Mouse (Mus musculus) hindbrain, embryonic 11.5 days (tissue): ENCODE results near the gene Gltp. TPM values are rescaled to one million over a fixed set of nuclear protein-coding genes. Genes with fewer than 3 reads are reported as not detected.

Source experiments
- polyA plus RNA-seq: library from polyadenylated mRNA; unstranded; fragments of >200 nt; fragmentation: Nextera tagmentation; extraction: Ambion mirVana; gene quantifications from 2 replicates; pipeline ENCODE4 v1.2.1, GENCODE M21; 2014

Gene Gltp
- polyA plus RNA-seq, 1 experiment from 2014 or later: 64.4 TPM

Other genes starting within 250 kb of the Gltp start
- 20.3 and 23.4 TPM in 2 replicates for gene Mmab, start 246.9 kb downstream of the Gltp start, polyA plus RNA-seq
- gene Mvk, start 246.7 kb downstream of the Gltp start, polyA plus RNA-seq: 58.7 and 61.1 TPM in 2 replicates
- 4.8 and 6.5 TPM in 2 replicates for gene Fam222a, start 123.0 kb downstream of the Gltp start, polyA plus RNA-seq
- 0.38 and 0.85 TPM in 2 replicates for gene Trpv4, start 32.6 kb downstream of the Gltp start, polyA plus RNA-seq
- 13.3 and 15.8 TPM in 2 replicates for gene Tchp, start 16.8 kb upstream of the Gltp start, polyA plus RNA-seq
- 71.0 and 71.7 TPM in 2 replicates for gene Ankrd13a, start 83.7 kb upstream of the Gltp start, polyA plus RNA-seq
- 36.3 and 42.2 TPM in 2 replicates for gene Git2, start 84.5 kb upstream of the Gltp start, polyA plus RNA-seq
- 163 and 167 TPM in 2 replicates for gene 1500011B03Rik, start 132.5 kb upstream of the Gltp start, polyA plus RNA-seq
- not detected in 2 replicates for gene 4930519G04Rik, start 162.7 kb upstream of the Gltp start, polyA plus RNA-seq
- gene Gm9936, start 167.7 kb upstream of the Gltp start, polyA plus RNA-seq: 0.40 and 0.69 TPM in 2 replicates
- 0.92 and 1.5 TPM in 2 replicates for gene Oasl2, start 206.0 kb upstream of the Gltp start, polyA plus RNA-seq
- gene Oasl1, start 232.3 kb upstream of the Gltp start, polyA plus RNA-seq: 0.25 and 0.39 TPM in 2 replicates